Mouse (Mus musculus): ENCODE results near the gene Coil. TPM values are rescaled to one million over a fixed set of nuclear protein-coding genes. Genes with fewer than 3 reads are reported as not detected.
A peak's percentile ranks its signal among the peaks of the same experiment; 100 is the strongest.

The Coil gene
- polyA plus RNA-seq, 1 experiment, result 14.3 TPM

- TF ChIP-seq GATA1 (IDR thresholded peaks at IDR 0.05; ENCODE audit: low read length), result peak; percentile 39
Measured at GRCm38 (mm10) chr11:89017514-89018182, 47.6 kb downstream of the Coil start.

- no peak for TF ChIP-seq GATA1 (IDR thresholded peaks at IDR 0.05; ENCODE audit: low read length)
Measured at GRCm38 (mm10) chr11:89020681-89021305, 50.7 kb downstream of the Coil start.

DNA sequence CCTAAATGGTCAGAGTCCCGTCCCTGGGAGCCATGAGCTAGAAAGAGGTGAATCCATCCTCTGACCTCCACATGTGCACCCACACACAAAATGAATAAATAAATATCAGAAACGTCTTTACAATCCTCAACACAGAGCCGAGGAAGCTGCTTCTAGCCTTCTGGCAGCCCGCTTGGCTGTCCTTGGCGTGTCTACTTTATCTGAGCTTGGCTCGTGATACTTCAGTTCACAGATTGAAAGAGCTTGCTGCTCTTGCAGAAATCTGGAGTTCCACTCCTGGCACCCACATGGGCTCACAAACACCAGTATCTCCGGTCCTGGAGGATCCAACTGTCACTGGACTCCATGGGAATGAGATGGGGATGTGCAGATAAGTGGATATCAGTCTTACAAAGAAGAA lies 51.6 kb downstream of the Coil start:
- no peak for TF ChIP-seq GATA1 (IDR thresholded peaks at IDR 0.05; ENCODE audit: low read length)

DNA sequence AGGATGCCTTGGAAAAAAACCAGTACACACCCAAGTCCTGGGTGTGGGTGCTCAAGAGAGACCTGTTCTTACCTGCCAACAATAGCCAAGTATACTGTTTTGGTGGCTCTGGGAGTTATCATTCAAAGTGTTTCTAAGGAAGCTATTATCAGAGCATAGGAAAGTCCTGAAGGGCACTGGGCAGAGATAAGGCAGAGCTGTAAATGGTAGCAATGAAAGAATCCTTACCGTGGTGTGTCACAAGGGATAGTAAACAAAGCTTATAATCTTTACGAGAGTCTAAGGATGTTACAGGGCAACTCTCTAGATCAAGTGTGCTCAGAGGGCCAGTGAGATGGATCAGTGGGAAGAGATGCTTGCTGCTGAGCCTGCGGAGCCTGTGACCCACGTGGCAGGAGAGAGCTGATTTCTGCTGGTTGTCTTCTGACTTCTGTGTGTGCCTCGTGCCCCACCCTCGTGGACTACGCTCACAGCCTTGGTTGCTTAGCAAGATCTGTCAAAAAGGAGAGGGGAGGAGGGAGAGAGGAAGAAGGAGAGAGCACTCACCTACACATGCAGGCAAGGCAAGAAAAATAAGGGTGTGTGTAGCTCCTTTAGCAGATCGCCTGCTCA lies 52.2 kb downstream of the Coil start:
- peak; percentile 56 for TF ChIP-seq GATA1 (IDR thresholded peaks at IDR 0.05; ENCODE audit: low read length)

DNA sequence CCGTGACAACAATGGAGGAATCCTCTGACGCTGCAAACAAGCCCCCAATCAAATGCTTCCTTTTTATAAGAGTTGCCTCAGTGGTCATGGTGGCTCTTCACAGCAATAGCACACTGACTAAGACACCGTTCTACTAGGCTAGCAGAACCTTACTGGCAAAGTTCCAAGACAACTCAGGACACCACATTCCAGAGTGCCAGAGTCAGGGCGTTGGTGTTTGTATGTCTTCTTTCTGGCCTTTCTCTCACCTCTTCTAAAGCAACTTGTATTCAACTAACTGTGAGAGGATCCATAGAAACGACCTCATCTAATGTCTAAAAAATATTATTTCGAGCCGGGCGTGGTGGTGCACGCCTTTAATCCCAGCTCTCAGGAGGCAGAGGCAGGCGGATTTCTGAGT lies 53.4 kb downstream of the Coil start:
- no peak for TF ChIP-seq GATA1 (IDR thresholded peaks at IDR 0.05; ENCODE audit: low read length)

DNA sequence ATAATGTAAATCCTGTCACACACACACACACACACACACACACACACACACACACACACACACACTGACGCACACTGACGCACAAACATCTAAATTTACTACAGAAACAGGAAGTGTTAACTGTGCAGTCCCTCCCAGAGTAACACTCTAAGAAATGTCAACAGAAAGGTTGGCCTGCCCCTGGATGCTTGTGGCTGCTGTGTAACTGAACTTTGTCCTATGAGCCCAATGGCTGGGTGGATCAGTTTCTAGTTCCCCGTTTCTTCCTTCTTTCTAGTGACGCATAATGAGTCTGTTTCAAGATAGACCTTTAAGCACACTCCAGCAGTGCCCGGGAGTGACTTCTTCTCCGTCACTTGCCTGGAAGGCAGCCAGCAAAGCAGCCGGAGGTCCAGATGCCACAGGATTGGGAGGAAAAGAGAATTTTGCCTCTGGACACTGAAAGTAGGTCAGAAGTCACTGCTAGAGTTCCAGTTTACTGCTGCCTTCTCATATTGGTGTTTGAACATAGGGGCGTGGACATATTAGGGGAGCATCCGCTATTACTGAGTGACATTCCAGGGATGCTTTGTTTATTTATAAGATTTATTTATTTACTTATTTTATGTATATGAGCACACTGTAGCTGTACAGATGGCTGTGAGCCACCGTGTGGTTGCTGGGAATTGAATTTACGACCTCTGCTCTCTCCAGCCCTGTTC lies 54.3 kb downstream of the Coil start:
- TF ChIP-seq GATA1 (IDR thresholded peaks at IDR 0.05; ENCODE audit: low read length), result no peak

DNA sequence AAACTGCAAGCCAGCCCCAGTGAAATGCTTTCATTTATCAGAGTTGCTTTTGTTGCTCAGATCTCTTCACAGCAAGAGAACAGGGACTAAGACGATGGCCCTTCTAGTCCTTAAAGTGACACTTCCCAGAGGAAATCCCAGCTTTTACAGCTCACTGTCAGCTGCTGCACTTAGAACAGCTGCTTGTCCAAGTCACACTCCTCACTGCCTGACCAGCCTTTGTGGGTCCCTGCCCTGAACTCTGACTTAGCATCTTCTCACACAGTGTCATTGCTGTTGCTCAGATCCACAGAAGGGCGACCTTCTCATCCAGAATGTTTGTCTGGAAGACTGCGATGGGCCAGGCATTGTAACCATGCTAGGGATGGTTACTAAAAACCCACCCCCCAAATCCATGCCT lies 55.6 kb downstream of the Coil start:
- TF ChIP-seq GATA1 (IDR thresholded peaks at IDR 0.05; ENCODE audit: low read length), result no peak

DNA sequence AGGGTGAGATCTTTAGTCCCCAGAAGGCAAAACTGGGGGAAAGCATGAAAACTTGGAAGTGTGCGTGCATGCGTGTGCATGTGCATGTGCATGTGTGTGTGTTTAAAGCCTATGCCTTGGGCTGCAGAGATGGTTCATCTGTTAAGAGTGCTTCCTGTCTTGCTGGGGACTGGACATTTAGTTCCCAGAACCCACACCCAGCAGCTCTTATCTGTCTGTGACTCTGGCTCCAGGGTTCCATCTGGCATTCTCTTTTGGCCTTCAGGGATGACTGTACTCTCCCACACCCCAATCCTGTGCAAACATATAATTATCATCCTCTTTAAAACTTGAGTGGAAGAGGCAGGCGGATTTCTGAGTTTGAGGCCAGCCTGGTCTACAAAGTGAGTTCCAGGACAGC lies 56.1 kb downstream of the Coil start:
- TF ChIP-seq GATA1 (IDR thresholded peaks at IDR 0.05; ENCODE audit: low read length), result no peak

DNA sequence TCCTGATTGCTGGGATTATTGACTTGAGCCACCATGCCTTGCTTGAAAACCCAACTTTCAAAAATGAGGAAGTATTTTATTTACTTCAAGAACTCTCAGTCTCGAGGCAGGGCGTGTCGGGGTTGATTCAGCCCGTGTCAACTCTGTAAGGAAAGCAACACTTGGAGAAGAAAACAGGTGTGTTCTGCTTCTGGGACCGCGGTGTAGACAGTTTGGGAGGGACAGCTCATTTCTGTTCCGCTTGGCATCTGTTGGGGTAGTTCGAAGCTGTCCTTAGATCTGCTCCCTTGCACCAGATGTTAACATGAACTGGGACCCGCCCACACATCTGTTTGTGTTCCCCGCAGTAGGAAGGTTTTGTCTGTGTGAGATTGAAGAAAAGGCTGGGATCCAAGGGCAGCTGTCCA lies 57.9 kb downstream of the Coil start:
- no peak for TF ChIP-seq GATA1 (IDR thresholded peaks at IDR 0.05; ENCODE audit: low read length)

- peak; percentile 78 for TF ChIP-seq GATA1 (IDR thresholded peaks at IDR 0.05; ENCODE audit: low read length)
Measured at GRCm38 (mm10) chr11:89028871-89029405, 58.9 kb downstream of the Coil start.

- TF ChIP-seq GATA1 (IDR thresholded peaks at IDR 0.05; ENCODE audit: low read length), result no peak
Measured at GRCm38 (mm10) chr11:89030552-89030951, 60.5 kb downstream of the Coil start.

GRCm38 (mm10) chr11:89031189-89031588 lies 61.1 kb downstream of the Coil start:
- no peak for TF ChIP-seq GATA1 (IDR thresholded peaks at IDR 0.05; ENCODE audit: low read length)

GRCm38 (mm10) chr11:89034592-89034991 lies 64.5 kb downstream of the Coil start:
- TF ChIP-seq GATA1 (IDR thresholded peaks at IDR 0.05; ENCODE audit: low read length), result no peak

DNA sequence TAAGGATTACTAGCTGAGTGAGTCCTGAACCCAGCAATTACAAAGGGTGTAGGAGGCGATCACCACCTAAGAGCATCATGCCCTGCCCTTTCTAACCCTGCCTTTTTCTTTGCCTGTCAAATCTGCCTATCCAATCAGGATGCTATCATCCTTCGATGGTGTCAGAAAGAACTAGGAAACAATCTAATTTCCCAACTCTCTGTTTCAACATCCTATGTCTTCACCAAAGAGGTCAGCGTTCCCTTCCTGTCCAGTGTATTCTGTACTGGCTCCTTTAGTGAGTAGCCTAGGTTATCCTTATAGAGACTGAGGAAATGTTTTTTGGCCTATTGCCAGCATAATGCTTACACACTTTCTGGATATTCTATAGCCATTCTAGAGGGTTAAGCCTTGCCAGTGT lies 65.5 kb downstream of the Coil start:
- TF ChIP-seq GATA1 (IDR thresholded peaks at IDR 0.05; ENCODE audit: low read length), result no peak

DNA sequence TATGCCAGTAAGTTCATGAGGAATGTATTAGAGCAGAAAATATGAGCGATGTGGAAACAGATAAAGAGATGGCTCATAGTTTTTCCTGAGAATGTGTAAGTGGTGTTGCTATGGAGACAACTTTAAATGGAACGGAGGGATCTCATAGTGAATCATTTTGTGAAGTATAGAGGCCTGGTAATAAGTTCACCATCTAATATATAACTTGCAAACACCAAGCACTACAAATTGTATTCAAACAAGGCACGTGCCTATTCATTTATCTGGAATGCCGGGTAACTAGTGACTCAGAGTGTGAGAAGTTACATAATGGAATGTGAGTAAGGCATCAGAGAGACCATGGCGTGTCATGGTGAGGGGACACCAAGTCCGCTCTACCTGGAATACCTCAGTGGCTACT lies 68.4 kb downstream of the Coil start:
- no peak for TF ChIP-seq GATA1 (IDR thresholded peaks at IDR 0.05; ENCODE audit: low read length)

DNA sequence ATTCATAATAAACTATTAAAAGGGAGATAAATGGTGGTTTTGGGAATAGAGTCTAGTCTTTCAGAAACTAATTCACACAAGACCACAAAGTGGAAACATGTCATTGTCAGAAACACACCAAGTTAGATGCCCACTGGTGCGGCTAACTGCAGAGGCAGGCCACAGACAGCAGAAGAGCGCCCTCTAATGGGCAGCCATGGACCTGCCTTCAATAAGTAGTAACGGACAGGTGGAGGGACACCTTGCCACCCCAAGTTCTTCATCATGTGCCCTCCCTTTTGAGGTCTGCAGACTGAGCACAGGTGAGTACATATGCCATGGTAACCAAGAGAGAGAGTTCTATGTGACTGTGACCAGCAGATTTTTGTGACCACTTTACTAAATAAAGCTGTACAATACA lies 69.3 kb downstream of the Coil start:
- TF ChIP-seq GATA1 (IDR thresholded peaks at IDR 0.05; ENCODE audit: low read length), result no peak

Other genes starting within 250 kb of the Coil start
- 16.2 and 17.7 TPM in 2 replicates for gene Akap1, start 105.7 kb upstream of the Coil start, polyA plus RNA-seq (2012)
- 0.62 and 1.1 TPM in 2 replicates for gene Scpep1, start 14.8 kb upstream of the Coil start, polyA plus RNA-seq (2012)
- gene Elobl, start 3.3 kb upstream of the Coil start, polyA plus RNA-seq (2012), result not detected in 2 replicates
- 72.9 and 75.1 TPM in 2 replicates for gene Trim25, start 29.1 kb downstream of the Coil start, polyA plus RNA-seq (2012)
- 1.7 and 2.1 TPM in 2 replicates for gene Dgke, start 96.6 kb downstream of the Coil start, polyA plus RNA-seq (2012)
- not detected in 2 replicates for gene Gm525, start 103.6 kb downstream of the Coil start, polyA plus RNA-seq (2012)

All from G1E-ER4 (cell line).